Mouse (Mus musculus) embryonic stem cell, embryonic (primary cell): ENCODE measurements at regions not wholly inside any gene's neighbourhood (a gene's known extent, or its start where the extent isn't known, plus 50 kb on each side); places are given as distances from the start of the nearest gene placed in this dataset.
"Not testable (repeated sequence)": the region's sequence is repeated elsewhere in the genome, so short reads cannot be mapped to it uniquely, and the experiment has no call there.

Experiments used
- CTCF ChIA-PET, 4 experiments: fragments of 300-600 bp in 2 of 4; fragments of 350-600 bp in 2 of 4; sonication (Branson Sonifier 250); formaldehyde crosslinking; loops; one replicate each; lab custom pipeline; 2022; ENCODE audit warnings: inconsistent platforms in 2 of 4; lab: Charles Lee
- POLR2A ChIA-PET, 4 experiments: fragments of 300-600 bp in 2 of 4; fragments of 350-600 bp in 2 of 4; sonication (Branson Sonifier 250); formaldehyde crosslinking; loops; one replicate each; lab custom pipeline; 2022; ENCODE audit warnings: antibody characterized with exemption in 4 of 4, inconsistent platforms in 1 of 4; lab: Charles Lee

DNA sequence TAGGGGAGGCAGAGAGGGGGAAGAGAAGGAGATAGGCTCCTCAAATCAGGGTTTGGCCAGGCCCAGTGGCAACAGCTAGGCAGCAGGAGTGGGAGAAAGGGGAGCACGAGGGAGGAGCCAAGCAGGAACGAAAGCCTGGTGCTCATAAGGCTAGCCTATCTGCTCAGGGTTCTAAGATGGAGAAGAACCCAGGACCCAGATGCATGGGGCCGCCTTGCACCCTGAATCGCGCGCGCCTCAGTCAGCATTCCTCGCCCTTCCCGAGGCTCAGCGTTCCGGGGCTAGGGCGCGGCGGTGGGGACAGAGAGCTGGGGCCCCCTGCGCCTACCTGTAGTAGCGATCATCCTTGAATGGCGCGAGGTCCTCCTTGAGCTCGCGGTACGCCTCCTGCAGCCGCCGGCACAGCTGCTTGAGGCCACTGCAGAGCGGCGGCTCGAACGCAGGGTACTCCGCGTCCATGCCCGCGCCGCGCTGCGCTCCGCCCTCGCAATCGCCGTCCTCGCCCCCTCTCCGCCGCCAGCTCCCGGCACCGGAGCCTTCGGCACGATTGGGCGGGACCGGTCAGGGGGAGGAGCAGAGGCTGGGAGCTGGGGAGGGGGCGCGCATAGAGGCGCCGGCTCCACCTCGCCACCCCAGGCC, 60.1 kb downstream of the Dynlt1b start:
- POLR2A ChIA-PET, CTCF ChIA-PET: not testable (repeated sequence)

DNA sequence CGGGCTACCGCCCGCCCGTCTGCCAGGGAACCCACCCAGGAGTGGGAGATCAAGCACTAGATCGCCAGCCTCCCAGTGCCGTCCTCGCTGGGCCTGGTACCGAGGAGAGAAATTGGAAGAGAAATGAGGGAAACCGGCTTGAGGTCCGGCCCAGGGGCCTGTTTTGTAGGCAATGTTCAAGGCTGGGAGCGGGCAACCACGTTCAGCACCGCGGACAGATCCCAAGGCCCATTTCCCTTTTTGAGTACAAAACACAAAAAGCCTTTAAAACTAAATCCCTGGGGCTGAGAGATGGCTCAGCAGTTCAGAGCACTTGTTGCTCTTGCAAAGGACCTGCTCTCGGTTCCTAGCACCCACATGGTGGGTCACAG, 60.6 kb downstream of the Dynlt1b start:
- CTCF ChIA-PET = not testable (repeated sequence)

GRCm38 (mm10) chr17:6492501-6492900, 62.6 kb downstream of the Dynlt1b start:
- CTCF ChIA-PET, POLR2A ChIA-PET: not testable (repeated sequence)

More for the DNA sequence above, 60.6 kb downstream of the Dynlt1b start:
- POLR2A ChIA-PET = not testable (repeated sequence)

GRCm38 (mm10) chr17:6492950-6493349, 63.0 kb downstream of the Dynlt1b start:
- CTCF ChIA-PET, POLR2A ChIA-PET: not testable (repeated sequence)

DNA sequence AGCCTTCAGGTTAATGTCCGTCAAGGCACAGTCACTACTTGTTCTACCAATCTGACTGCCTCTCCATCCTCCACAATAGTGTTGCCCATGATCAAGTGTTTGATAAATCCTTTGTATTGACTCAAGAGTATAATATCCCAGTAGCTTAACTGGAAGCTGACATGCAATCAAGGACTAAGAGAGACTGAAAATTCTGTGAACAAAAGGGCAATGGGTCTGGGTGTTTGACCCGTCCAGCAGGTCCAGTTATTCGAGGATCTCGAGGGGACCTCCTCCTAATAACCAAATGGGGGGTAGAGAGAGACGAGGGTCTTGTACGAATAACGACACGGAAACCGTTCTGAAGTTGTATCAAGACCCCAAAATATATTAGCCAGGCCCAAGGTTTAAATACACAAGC, 66.6 kb downstream of the Dynlt1b start:
- POLR2A ChIA-PET = not testable (repeated sequence)

DNA sequence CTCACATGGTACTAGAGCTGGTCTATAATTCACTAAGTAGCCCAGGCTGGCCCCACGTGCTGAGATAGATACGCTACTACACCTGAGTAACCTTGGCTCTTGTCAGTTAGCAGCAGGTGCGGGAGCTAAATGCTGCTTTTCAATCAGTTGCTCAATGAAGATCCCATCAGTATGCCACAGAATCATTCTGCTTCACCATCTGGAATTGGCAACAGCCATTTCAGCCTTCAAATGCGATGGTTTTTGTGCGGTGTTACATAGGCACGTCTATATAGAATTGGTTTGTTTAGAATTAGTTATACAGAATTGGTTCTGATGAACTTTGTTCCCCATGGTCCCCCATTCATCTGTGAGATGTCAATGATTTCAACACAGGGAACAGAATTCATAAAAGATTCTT, 72.8 kb downstream of the Dynlt1b start:
- POLR2A ChIA-PET, CTCF ChIA-PET: not testable (repeated sequence)

More for the DNA sequence above, 66.6 kb downstream of the Dynlt1b start:
- CTCF ChIA-PET = not testable (repeated sequence)

- CTCF ChIA-PET, POLR2A ChIA-PET: not testable (repeated sequence)
Measured at GRCm38 (mm10) chr17:6505896-6506295, 76.0 kb downstream of the Dynlt1b start.

GRCm38 (mm10) chr17:6515128-6515527, 85.2 kb downstream of the Dynlt1b start:
- POLR2A ChIA-PET, CTCF ChIA-PET: not testable (repeated sequence)

- CTCF ChIA-PET, POLR2A ChIA-PET: not testable (repeated sequence)
Measured at GRCm38 (mm10) chr17:6519107-6519506, 82.4 kb upstream of the Dynlt1c start.

DNA sequence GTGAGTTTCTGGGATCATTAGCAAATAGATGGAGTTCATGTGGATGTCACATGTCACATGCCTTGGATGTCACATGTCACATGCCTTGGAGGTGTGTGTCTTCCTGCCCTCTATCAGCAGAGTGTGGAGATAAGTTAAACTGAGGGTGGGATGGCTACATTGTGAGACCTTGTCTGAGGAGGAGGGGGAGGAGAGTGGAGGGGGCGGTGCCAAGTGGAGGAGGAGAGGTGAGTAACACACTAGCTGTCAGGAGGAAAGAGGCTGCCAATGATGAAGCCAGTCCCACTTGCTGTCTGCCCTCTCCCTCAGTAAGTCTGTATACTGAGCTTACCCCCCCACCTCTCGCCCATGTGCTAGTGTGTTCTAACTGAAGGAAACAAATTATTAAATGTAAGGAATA, 81.5 kb upstream of the Dynlt1c start:
- POLR2A ChIA-PET, CTCF ChIA-PET: not testable (repeated sequence)

DNA sequence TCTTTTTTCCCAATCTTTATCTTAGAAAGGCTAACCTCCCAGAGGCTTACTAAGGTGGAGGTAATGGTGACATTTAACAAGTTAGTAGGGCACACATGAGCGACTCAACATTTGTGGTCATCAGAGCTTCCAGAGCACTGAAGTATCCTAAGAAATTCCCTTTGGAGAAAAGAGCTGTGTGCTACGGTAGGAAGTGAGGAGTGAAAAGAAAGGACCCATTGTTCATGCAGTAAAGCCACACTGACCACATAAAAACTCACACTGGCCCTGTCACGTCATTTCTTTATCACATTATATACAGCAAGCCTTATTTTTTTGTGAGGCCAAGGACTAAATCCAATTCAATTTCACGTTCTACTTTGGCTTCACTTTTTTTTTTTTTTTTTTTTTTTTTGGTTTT, 80.7 kb upstream of the Dynlt1c start:
- POLR2A ChIA-PET = interaction anchor here in 1 of 4 experiments (0.7 kb wide), 1 partner anchor 506 kb away, joined by 3 read pairs; no protein-coding TSS in a partner anchor
- CTCF ChIA-PET = interaction anchor here in 1 of 4 experiments (0.8 kb wide), 1 partner anchor 387 kb away, joined by 12 read pairs; no protein-coding TSS in a partner anchor

- CTCF ChIA-PET, POLR2A ChIA-PET: not testable (repeated sequence)
Measured at GRCm38 (mm10) chr17:6522185-6522584, 79.3 kb upstream of the Dynlt1c start.

DNA sequence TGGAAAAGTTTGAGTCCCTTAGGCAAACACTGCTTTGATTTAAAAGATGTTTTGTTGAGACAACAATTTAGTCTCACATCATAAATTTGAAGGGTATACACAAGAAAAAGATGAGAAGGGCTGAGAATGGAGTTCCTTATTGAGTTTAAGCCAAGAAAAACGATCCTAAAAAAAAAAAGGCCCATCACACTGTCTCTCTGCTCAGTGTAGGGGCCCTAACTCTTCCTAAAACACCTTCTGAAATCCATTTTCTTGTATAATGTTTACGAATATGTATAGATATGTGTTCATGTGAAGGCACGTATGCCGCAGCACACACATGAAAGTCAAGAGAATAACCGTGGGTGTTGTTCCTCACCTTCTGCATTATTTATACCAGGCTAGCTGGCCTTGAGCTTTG, 62.7 kb upstream of the Dynlt1c start:
- POLR2A ChIA-PET, CTCF ChIA-PET: not testable (repeated sequence)

GRCm38 (mm10) chr17:6547064-6547760, 54.3 kb upstream of the Dynlt1c start:
- POLR2A ChIA-PET, CTCF ChIA-PET: not testable (repeated sequence)

GRCm38 (mm10) chr17:6547937-6548336, 53.5 kb upstream of the Dynlt1c start:
- POLR2A ChIA-PET, CTCF ChIA-PET: not testable (repeated sequence)
